Mouse (Mus musculus): Measurements from ENCODE around the gene Ppp1r16b. TPM values are rescaled to one million over a fixed set of nuclear protein-coding genes. Genes with fewer than 3 reads are reported as not detected.

Gene Ppp1r16b
- polyA plus RNA-seq, 1 experiment from 2014 or later: 23.4 TPM

DNA sequence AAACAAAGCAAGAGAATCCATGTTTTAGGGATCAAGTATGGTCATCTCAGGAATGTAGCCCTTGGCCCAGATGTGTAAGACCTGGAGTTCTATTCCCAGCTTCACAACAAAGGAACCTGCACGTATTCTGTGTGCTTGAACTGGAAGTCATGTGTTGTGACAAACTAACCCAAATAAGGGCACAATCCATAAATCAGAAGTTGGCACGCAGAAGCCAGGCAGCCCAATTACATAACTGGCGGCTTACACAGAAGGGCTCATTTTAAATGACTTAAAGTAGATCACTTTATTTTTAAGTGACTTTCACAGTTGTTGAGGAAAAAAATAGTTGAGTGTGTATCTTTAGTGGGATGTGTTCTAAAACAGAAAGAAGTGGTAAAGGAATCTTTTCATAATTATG lies 21.4 kb upstream of the Ppp1r16b start:
- Histone ChIP-seq H3K4me1 (no peaks in the 10 kb centered on the region), H3K9ac (no peak overlapping the region), H3K27me3 (replicated peaks) (no peaks in the 10 kb centered on the region), H3K36me3 (replicated peaks) (peaks cover 6% of the 10 kb centered on the region; the same call in 1 of the 2 replicates), H3K9me3 (no peaks in the 10 kb centered on the region), H3K27ac (no peak overlapping the region), H3K4me3 (no peak overlapping the region), H3K4me2 (no peak overlapping the region)
- ATAC-seq (replicated peaks): no peak
- 94% methylated on average over 3 of the region's 3 CpGs for WGBS

DNA sequence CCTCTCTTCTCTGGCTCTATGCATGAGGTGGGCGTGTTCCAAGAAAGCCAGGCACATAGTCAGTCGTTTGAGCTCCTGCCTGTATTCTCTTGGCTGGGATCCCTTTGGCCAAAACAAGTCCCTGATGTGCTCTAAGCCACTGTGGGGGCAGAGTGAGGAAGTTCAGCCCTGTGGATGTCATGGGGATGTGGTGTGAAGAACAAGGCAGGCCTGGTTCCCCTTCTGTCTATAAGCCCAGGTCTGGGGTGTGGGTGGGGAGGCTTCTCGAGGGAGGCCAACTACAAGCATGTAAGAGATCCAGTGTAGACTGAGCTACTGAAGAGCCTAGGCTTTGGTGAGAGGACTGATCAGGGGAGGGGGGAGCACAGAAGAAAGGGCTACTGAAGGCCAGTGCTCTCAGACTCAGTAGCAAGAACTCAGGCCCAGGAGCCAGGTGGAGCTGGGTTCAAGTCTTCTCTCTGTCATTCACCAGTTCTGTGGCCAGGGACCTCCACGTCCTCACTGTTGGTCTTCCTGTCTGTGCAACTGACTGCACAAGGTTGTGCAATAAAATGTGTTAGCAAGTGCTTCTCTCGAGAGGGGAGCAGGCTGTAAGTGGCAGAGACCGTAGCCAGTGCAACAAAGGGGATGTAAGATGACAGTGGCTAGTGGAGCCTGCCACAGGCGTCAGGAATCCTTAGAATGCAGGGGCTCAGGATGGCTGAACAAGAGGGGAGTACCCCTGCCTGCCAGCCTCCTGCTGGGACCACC lies 13.9 kb upstream of the Ppp1r16b start:
- H3K4me1 ChIP-seq: no peaks in the 10 kb centered on the region
- no peak overlapping the region for H3K27ac ChIP-seq
- 47% methylated on average over 7 of the region's 7 CpGs for WGBS
- no peak overlapping the region for H3K4me3 ChIP-seq
- no peak overlapping the region for H3K4me2 ChIP-seq
- no peak overlapping the region for H3K9ac ChIP-seq
- no peaks in the 10 kb centered on the region for H3K36me3 ChIP-seq (replicated peaks)
- ATAC-seq (replicated peaks): no peak
- H3K27me3 ChIP-seq (replicated peaks): no peaks in the 10 kb centered on the region
- no peaks in the 10 kb centered on the region for H3K9me3 ChIP-seq

DNA sequence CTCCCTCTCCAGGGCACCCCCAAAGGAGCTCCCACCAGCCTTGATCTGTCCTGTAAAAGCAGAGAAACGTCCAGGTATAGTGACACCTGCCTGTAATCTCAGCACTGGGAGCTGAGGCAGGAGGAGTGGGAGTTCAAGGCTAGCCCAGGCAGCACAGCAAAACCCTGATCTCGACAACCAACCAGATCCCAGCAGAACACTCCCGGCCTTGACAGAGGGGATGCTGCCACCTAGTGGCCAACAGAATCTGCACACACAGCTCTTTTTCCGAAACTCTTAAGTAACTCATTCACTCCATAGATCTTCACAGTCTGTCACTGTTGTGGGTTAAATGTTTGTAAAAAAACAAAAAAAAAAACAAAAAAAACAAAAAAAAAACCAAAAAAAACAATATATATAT lies 12.2 kb upstream of the Ppp1r16b start:
- H3K27ac ChIP-seq: no peak overlapping the region
- no peaks in the 10 kb centered on the region for H3K4me1 ChIP-seq
- H3K36me3 ChIP-seq (replicated peaks): no peaks in the 10 kb centered on the region
- H3K4me3 ChIP-seq: no peak overlapping the region
- no peak overlapping the region for H3K4me2 ChIP-seq
- no peak overlapping the region for H3K9ac ChIP-seq
- ATAC-seq (replicated peaks): 0 out of 2 replicates have a peak, but pooled peaks have one; percentile 33
- 6% methylated on average over 4 of the region's 4 CpGs for WGBS
- H3K9me3 ChIP-seq: no peaks in the 10 kb centered on the region
- H3K27me3 ChIP-seq (replicated peaks): no peaks in the 10 kb centered on the region

DNA sequence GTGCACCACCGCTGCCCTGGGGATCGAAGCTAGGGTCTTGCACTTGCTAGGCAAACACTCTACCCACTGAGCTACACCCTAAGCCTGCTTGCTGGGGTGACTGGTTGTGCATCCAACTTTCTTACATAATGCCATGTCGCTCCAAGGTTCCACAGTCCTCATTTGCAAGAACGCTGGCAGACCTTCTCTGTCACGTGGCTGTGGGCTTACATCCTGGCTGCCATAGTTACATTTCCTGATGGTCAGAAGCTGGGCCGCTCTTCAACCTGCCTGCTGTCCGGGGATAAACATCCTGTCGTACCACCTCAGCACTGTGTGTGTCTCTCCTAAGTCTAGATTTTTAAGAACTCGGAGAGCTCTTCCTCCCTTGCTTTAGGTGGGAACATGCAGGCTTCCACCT lies 10.5 kb upstream of the Ppp1r16b start:
- Histone ChIP-seq H3K4me3 (no peak overlapping the region), H3K36me3 (replicated peaks) (no peaks in the 10 kb centered on the region), H3K27me3 (replicated peaks) (no peaks in the 10 kb centered on the region), H3K9ac (no peak overlapping the region), H3K4me1 (no peaks in the 10 kb centered on the region), H3K27ac (no peak overlapping the region), H3K9me3 (no peaks in the 10 kb centered on the region), H3K4me2 (no peak overlapping the region)
- ATAC-seq (replicated peaks): no peak
- 80% methylated on average over 9 of the region's 9 CpGs for WGBS

DNA sequence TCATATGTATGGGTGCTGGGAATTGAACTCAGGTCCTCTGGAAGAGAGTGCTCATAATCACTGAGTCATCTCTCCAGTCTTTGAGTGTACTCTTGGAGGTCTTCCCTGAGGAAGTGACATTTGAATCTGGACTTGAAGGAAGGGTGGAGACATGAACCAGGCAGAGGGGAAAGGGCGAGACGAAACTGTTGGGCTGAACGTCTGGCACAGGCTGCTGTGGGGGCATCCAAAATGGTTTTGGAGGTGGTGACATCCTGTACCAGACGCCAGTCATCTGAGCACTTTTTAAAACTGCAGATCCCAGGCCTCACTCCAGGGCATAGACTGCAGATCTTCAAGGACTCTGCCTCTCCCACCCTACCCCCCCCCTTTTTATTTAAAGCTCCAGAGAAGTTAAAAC lies 9.4 kb upstream of the Ppp1r16b start:
- 90% methylated on average over 4 of the region's 4 CpGs for WGBS
- H3K27ac ChIP-seq: no peak overlapping the region

DNA sequence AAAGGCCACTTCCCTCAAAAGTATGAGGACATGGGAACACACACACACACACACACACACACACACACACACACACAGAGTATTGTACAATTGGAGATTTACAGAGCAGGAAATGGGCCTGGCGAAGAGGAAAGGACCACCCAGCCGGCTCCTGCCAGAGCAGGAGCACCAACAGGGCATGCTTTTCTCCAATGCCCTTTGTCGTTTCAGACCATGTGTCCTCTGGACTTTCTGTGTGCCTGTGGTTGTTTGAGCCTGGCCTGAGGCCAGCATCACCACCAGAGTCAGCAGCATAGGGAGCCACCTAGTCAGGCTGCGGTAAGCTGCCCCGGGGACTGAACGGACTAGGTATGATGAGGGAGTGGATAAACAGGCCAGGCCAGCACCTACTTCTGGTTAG lies 6.4 kb upstream of the Ppp1r16b start:
- H3K4me1 ChIP-seq: no peaks in the 10 kb centered on the region
- no peak overlapping the region for H3K4me2 ChIP-seq
- no peaks in the 10 kb centered on the region for H3K36me3 ChIP-seq (replicated peaks)
- H3K9ac ChIP-seq: no peak overlapping the region
- 58% methylated on average over 6 of the region's 6 CpGs for WGBS
- no peaks in the 10 kb centered on the region for H3K27me3 ChIP-seq (replicated peaks)
- no peak overlapping the region for H3K4me3 ChIP-seq
- ATAC-seq (replicated peaks): no peak
- no peak overlapping the region for H3K27ac ChIP-seq
- H3K9me3 ChIP-seq: no peaks in the 10 kb centered on the region

More for the DNA sequence above, 9.4 kb upstream of the Ppp1r16b start:
- Histone ChIP-seq H3K9me3 (no peaks in the 10 kb centered on the region), H3K4me1 (no peaks in the 10 kb centered on the region), H3K4me3 (no peak overlapping the region), H3K4me2 (no peak overlapping the region), H3K9ac (no peak overlapping the region), H3K36me3 (replicated peaks) (no peaks in the 10 kb centered on the region), H3K27me3 (replicated peaks) (no peaks in the 10 kb centered on the region)
- ATAC-seq (replicated peaks): no peak

DNA sequence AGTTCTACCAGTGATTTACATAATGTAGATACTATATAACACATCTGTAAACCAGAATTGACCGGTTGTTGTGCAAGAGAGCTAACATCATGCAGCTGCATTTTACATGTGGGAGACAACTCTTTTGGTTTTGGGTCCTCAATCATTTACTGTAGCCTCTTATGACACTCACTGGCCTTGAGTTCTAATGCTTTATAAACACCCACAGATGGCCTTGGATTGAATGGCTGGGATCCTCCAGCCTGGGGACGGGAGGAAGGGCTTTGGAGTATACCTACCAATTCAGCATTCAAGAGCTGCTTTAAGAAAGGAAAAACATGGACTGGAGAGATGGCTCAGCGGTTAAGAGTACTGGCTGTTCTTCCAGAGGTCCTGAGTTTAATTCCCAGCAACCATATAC lies 5.9 kb upstream of the Ppp1r16b start:
- Histone ChIP-seq H3K9ac (no peak overlapping the region), H3K27me3 (replicated peaks) (no peaks in the 10 kb centered on the region), H3K4me3 (no peak overlapping the region), H3K4me2 (no peak overlapping the region), H3K36me3 (replicated peaks) (no peaks in the 10 kb centered on the region), H3K27ac (no peak overlapping the region), H3K9me3 (no peaks in the 10 kb centered on the region), H3K4me1 (no peaks in the 10 kb centered on the region)
- 82% methylated on average over 3 of the region's 3 CpGs for WGBS
- ATAC-seq (replicated peaks): no peak

DNA sequence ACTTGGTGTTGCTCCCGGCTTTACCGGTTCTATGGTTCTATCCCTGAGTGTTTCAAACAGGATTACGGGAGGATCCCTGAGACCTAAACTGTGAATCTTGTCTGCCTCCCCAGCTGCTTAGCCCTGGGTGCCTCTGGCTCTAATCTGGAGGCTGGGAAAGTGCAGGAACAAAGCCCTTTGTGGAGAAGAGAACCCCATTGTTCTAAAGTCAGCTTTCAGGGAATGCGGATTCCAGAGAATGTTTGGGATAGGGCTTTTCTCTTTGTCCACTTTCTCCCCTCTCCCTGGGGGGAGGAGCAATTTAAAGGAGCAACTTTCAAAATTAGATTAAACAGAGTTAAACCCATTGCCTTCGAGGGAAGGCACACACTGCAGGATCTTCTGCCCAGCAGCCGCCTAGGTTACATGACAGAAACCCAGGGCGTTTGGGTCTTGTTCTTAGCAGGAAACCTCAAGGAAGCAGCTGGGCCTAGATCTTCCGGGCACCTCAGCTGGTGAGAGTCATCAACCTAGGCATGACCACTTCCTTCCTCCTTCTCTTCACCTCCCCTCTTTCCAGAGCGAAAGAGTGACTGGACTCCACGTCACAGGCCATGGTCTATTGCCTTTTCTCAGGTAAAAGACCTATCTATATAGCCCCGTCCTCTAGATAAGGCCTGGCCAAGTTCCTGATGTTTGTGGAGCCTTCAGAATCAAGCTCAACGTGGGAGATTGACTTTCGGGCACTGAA lies 1.0 kb downstream of the Ppp1r16b start:
- 0 out of 2 replicates have a peak, but pooled peaks cover 5% of the 10 kb centered on the region for H3K27me3 ChIP-seq (replicated peaks)
- no peak overlapping the region for H3K9ac ChIP-seq
- ATAC-seq (replicated peaks): no peak
- peak overlapping the region; percentile 80; the same call in 1 of the 2 replicates for H3K27ac ChIP-seq
- H3K4me3 ChIP-seq: peak overlapping the region; percentile 52
- H3K9me3 ChIP-seq: no peaks in the 10 kb centered on the region
- 30% methylated on average over 13 of the region's 13 CpGs for WGBS
- H3K4me1 ChIP-seq: peaks cover 39% of the 10 kb centered on the region
- peak overlapping the region; percentile 76 for H3K4me2 ChIP-seq
- no peaks in the 10 kb centered on the region for H3K36me3 ChIP-seq (replicated peaks)

DNA sequence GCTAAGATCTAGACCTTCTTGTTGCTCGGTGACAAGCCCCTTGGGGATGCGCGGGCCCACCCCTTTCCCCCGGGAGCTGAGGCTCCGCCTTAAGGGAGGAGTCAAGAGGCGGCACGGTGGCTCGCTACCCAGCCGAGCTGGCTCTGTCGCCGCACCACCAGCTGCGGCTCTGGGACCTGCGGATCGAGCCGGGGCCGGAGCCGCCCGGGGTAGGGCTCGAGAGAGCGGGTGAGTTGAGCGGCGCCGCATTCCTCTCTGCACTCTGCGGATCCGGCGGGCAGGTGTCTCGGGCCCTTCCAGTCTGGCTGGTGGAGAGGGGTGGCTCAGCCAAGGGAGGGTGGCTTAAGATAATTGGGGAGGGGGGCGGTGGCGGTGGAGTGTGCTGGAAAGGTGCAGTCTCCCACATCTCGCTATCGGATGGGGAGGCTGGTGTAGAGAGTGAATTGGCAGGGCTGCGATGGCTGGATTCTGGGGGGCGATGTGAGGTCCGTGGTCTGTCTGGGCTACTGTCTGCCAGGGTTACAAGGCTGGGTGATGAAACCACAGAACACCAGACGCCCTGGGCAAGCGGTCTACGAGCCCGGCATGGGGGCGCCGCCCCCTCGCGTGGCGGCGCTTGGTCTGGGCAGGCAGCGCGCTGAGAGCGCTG lies 1.9 kb downstream of the Ppp1r16b start:
- peak overlapping the region; percentile 80 for H3K27ac ChIP-seq
- peak; percentile 81 for ATAC-seq (replicated peaks)
- 0 out of 2 replicates have a peak, but pooled peaks cover 5% of the 10 kb centered on the region for H3K27me3 ChIP-seq (replicated peaks)
- H3K9me3 ChIP-seq: no peaks in the 10 kb centered on the region
- peak overlapping the region; percentile 76 for H3K4me2 ChIP-seq
- under 1% methylated on average over 46 of the region's 47 CpGs for WGBS
- H3K4me1 ChIP-seq: peaks cover 39% of the 10 kb centered on the region
- H3K9ac ChIP-seq: peak overlapping the region; percentile 55
- peak overlapping the region; percentile 52 for H3K4me3 ChIP-seq
- H3K36me3 ChIP-seq (replicated peaks): no peaks in the 10 kb centered on the region

DNA sequence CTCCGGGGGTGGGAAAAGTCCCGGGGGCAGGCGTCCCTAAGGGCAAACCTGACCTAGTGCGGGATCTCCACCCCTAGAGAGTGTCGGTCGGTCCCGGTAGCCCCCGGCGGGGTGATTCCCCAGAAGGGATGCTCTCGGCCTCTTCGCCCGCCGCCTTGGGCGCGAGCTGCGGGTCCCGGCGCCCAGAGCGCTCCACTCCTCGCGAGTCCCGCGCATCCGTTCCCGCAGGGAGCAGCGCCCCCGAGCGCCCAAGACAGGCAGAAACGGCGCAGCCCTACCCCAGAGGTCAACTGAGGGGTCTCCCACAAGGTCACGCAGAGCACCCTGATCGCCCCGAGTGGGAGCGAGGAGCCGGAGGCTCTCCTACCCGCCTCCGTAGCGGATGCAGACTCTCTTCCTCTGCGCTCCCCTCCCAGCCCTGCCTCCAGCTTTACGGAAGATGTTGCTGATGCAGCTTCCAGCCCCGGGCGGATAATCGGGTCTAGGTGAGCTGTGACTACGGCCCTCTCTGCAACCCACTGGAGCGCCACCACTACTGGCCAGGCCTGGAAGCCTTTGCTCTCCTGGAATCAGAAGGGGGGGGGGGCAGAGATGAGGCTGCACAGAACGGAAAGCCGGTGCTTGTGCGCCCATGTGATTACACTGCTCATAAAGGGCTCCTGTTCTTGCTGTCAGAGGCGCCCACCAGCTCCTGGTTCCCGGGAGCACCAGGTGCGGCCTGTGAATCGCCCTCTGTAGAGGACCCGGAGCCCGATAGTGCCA lies 2.7 kb downstream of the Ppp1r16b start:
- Histone ChIP-seq H3K4me1 (peaks cover 44% of the 10 kb centered on the region), H3K4me2 (peak overlapping the region; percentile 76), H3K36me3 (replicated peaks) (no peaks in the 10 kb centered on the region), H3K9ac (peak overlapping the region; percentile 55), H3K4me3 (peak overlapping the region; percentile 52), H3K27me3 (replicated peaks) (0 out of 2 replicates have a peak, but pooled peaks cover 5% of the 10 kb centered on the region), H3K27ac (peak overlapping the region; percentile 80), H3K9me3 (no peaks in the 10 kb centered on the region)
- peak; percentile 55 for ATAC-seq (replicated peaks)
- WGBS: under 1% methylated on average over 54 of the region's 54 CpGs

DNA sequence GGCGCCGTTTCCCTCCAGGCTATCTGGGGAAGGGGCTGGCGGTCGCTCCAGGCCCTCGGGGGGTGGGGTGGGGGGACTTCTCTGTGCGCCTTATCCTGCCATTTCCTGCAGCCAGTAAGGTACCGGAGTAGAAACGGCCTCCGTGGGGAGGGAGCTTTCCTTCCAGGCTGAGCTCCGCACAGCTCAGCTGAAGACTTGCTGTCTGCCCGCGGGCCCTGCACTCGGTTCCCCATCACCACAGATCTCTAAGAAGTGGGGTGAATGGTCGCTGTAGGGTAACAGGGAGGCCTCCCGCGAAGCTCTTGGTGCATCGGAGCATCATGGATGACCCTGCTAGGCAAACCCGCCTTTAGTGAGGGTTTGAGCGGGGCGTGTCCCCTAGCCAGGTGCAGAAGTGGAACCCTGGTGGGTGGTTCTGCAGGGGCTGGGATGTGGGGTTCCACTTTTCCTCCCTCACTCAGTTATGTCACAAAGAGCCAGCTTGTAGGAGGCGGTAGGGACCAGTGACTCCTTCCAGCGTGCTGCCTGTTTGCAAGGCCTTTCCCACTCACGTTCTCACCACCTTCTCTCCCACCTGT lies 3.3 kb downstream of the Ppp1r16b start:
- H3K4me2 ChIP-seq: peak overlapping the region; percentile 76
- no peaks in the 10 kb centered on the region for H3K9me3 ChIP-seq
- peak; percentile 21; the same call in 1 of the 2 replicates for ATAC-seq (replicated peaks)
- 0 out of 2 replicates have a peak, but pooled peaks cover 5% of the 10 kb centered on the region for H3K27me3 ChIP-seq (replicated peaks)
- H3K4me3 ChIP-seq: peak overlapping the region; percentile 52
- H3K9ac ChIP-seq: peak overlapping the region; percentile 55
- WGBS: 8% methylated on average over 23 of the region's 23 CpGs
- H3K27ac ChIP-seq: peak overlapping the region; percentile 80
- H3K36me3 ChIP-seq (replicated peaks): no peaks in the 10 kb centered on the region
- peaks cover 50% of the 10 kb centered on the region for H3K4me1 ChIP-seq

Data from midbrain, embryonic 15.5 days (tissue).